Mouse (Mus musculus): ENCODE measurements around the gene Chrm4. TPM values are rescaled to one million over a fixed set of nuclear protein-coding genes. Genes with fewer than 3 reads are reported as not detected.

The Chrm4 gene
- total RNA-seq, 2 experiments from 2014 or later: 0.94 TPM; not detected in 1

GRCm38 (mm10) chr2:91921181-91921789, 5.8 kb upstream of the Chrm4 start:
- peak; percentile 41 for ATAC-seq (replicated peaks; ENCODE audit: low FRiP score, low TSS enrichment, poor library complexity, severe bottlenecking)

GRCm38 (mm10) chr2:91921790-91922570, 5.1 kb upstream of the Chrm4 start:
- no peak for ATAC-seq (replicated peaks; ENCODE audit: low FRiP score, low TSS enrichment, poor library complexity, severe bottlenecking)

DNA sequence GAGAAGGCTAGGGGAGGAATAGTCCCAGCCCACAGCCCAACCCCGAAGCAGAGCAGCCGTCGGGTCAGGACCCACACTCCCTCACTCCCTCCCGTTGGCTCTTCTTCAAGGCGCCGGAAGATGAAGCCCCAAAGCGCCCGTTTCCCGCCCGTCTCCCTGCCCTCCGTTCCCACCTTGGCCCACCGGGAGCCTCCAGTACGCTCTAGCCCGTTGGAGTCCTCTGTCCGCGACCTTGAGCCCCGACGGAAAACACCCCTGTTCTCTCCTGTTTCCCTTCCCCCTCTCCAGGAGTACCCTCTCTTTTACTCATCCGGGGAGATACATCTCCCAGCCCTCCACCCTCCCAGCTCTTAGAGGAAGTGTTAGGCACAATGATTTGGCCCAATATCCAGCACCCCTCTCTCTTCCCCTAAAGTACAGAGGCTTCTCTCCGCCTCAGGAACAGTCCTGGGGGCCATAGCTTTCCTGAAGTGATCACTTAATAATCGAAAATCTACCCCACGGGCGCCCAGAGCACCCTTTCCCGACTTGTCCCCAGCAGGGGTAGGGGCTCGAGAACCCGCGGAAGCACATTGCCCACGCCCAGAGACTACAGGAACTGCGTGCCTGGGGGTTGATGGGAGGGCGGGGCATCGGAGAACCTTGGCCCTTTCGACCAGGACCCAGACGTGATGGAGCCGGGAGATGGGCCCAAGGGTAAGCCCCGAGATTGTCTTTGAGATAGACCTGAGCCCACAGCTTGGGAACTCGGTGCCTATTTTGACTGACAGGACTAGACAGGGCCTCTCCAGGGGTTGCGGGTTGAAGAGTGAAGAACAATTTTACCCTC, 4.2 kb upstream of the Chrm4 start:
- ATAC-seq (replicated peaks; ENCODE audit: low FRiP score, low TSS enrichment, poor library complexity, severe bottlenecking): no peak

DNA sequence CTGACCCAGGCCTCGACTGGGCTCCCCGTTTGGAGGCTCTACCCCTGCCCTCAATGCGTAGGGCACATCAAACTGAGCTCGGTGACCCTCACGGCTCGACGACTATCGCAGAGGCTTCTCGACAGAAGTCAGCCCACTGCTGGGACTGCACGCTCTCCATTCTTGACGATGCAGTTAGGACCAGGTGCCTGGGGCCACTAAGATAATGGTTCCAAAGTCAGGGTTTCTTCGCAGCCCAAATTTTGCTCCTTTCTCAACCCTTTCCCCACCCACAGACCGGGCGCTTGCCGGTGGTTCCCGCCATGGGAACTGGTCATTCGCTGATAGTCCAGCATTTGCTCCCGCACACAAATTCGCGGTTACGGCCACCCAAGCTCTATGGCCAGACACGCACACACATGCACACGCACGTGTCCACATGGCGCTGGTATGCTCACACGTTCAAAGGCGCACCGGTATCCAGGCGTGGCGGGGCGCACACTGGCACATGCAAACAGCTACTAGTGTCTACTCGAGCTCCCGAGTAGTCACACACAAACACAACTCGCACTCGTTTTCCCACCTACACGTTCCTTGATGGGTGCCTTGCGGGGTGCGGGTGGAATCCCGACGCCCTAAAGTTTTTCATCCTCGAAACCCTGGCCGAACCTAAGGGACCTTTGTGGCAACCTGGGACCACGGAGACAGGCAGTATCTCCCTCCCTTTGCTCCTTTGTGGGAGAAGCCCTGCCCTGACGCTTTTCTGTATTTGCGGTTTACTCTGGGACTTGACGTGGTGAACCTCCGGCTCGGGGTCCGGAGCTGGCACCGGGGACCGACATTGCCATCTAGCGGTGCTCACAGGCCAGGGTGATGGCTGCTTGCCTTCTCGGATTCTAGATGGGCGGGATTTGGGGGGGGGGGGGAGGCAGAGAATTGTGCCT, 3.4 kb upstream of the Chrm4 start:
- ATAC-seq (replicated peaks; ENCODE audit: low FRiP score, low TSS enrichment, poor library complexity, severe bottlenecking): peak; percentile 41

DNA sequence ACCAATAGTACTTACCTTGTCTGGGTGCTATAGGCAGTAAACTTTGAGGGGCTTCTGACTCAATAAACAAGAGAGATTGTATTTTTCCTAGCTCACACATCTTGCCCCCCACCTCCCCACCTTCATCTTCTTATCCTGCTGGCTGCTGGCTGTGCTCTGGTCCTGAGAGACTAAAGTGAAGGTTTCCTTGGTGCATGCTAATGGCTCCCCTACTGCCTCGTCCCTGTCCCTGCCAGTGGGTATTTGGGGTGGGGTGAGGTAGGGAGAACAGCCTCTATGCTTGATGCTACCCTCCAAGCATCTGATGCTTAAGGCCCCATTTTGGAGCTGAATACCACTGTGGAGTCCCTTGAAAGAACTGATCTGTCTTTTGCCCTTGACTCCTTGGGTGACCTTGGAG, 2.3 kb upstream of the Chrm4 start:
- ATAC-seq (replicated peaks; ENCODE audit: low FRiP score, low TSS enrichment, poor library complexity, severe bottlenecking): no peak

- ATAC-seq (replicated peaks; ENCODE audit: low FRiP score, low TSS enrichment, poor library complexity, severe bottlenecking): no peak
Measured at GRCm38 (mm10) chr2:91925442-91925841, 1.6 kb upstream of the Chrm4 start.

DNA sequence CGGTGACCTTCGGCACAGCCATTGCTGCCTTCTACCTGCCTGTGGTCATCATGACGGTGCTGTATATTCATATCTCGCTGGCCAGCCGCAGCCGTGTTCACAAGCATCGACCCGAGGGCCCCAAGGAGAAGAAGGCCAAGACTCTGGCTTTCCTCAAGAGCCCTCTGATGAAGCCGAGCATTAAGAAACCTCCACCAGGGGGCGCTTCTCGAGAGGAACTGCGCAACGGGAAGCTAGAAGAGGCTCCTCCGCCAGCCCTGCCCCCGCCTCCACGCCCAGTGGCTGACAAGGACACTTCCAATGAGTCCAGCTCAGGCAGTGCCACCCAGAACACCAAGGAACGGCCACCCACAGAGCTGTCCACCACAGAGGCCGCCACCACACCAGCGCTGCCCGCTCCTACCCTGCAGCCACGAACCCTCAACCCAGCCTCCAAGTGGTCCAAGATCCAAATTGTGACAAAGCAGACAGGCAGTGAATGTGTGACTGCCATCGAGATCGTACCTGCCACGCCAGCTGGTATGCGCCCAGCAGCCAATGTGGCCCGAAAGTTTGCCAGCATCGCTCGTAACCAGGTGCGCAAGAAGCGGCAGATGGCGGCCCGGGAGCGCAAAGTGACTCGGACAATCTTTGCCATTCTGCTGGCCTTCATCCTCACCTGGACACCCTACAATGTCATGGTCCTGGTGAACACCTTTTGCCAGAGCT, 931 bp downstream of the Chrm4 start:
- ATAC-seq (replicated peaks; ENCODE audit: low FRiP score, low TSS enrichment, poor library complexity, severe bottlenecking): peak; percentile 20

- no peak for ATAC-seq (replicated peaks; ENCODE audit: low FRiP score, low TSS enrichment, poor library complexity, severe bottlenecking)
Measured at GRCm38 (mm10) chr2:91928534-91929350, 1.7 kb downstream of the Chrm4 start.

- ATAC-seq (replicated peaks; ENCODE audit: low FRiP score, low TSS enrichment, poor library complexity, severe bottlenecking): no peak
Measured at GRCm38 (mm10) chr2:91929455-91929854, 2.4 kb downstream of the Chrm4 start.

DNA sequence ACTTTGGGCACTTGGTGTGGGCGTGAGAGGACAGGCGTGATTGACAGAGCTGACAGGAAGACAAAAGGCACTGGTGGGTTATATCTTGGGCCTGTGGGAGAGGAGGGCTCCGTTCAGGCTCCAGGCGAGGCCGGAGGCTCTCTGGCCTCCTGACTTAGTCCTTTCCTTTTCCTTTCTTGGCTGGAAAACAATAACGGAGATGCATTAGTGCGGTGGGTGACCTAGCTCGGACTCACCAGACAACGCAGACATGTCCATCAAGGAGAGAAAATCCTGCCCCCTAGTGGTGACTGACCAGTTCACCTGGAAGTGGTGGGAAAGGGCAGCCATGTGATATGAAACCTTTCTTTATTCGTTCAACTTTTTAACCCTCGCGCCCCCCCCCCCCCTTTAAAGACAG, 2.9 kb downstream of the Chrm4 start:
- no peak for ATAC-seq (replicated peaks; ENCODE audit: low FRiP score, low TSS enrichment, poor library complexity, severe bottlenecking)

- ATAC-seq (replicated peaks; ENCODE audit: low FRiP score, low TSS enrichment, poor library complexity, severe bottlenecking): no peak
Measured at GRCm38 (mm10) chr2:91930761-91931291, 3.8 kb downstream of the Chrm4 start.

DNA sequence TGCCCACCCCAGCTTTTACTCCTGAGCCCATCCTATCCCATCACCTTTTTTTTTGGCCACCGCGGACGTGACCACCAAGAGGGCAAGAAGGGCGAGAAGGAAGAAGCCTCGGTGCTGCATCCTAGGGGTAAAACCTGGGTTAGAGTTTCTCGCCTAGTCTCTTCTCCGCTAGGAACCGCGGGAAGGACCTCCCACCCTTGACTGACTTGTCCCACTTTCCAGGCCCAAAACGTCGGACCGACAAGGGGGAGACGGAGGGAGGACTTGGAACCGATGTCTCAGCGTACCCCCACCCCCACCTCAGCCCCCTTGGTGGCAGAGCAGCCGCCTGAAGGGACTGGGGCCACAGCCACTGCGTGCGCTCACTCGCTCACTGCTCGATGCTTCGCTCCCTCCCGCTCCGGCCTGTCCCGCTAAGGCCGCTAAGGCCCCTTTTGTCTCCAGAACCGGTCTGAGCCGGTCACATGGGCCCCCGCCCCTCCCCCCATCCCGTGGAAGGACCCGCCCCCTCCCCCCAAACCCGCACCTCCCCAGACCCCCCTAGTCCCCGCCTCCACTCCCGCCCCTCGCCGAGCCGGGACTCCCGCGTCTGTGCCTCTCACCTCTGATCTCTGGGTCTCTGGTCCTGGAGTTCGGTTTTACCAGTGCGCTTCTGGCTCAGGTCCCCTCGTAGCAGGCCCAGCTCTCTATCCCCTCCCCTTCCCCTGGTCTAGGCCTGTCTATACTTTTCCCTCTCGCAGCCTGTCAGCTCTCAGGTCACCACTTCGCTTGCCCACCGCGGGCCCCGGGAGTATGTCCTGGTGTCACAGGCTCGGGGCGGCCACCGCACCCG, 4.5 kb downstream of the Chrm4 start:
- no peak for ATAC-seq (replicated peaks; ENCODE audit: low FRiP score, low TSS enrichment, poor library complexity, severe bottlenecking)

DNA sequence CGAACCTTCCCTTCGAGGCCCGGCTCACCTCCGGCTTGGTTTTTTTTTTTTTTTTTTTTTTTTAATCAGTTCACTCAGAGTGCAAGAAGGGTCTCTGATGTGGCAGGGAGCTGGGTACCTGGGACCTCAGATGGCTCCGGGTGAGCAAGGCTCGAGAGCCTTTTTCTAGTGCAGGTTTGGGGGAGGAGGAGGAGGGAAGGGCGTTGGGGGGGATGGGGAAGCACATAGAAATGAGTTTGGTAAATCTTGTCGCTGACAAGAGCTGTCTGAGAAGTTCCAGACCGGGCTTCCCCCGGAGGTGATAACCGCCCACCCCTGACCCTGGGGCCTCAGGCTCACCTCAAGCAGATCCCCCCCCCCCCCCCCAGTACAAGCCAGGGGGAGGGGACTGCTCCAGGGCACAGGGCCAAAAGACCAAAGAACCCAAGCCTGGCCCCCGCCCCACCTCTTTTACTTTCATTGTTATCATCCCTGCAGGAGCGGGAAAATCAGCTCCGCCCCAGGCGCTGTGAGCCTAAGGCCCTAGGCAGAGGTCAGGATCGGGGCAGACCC, 5.2 kb downstream of the Chrm4 start, which contains the start of gene Mdk:
Gene Mdk (minus strand): TSS at position 138 of the 552 bp plus-strand sequence.
- no peak for ATAC-seq (replicated peaks; ENCODE audit: low FRiP score, low TSS enrichment, poor library complexity, severe bottlenecking)

DNA sequence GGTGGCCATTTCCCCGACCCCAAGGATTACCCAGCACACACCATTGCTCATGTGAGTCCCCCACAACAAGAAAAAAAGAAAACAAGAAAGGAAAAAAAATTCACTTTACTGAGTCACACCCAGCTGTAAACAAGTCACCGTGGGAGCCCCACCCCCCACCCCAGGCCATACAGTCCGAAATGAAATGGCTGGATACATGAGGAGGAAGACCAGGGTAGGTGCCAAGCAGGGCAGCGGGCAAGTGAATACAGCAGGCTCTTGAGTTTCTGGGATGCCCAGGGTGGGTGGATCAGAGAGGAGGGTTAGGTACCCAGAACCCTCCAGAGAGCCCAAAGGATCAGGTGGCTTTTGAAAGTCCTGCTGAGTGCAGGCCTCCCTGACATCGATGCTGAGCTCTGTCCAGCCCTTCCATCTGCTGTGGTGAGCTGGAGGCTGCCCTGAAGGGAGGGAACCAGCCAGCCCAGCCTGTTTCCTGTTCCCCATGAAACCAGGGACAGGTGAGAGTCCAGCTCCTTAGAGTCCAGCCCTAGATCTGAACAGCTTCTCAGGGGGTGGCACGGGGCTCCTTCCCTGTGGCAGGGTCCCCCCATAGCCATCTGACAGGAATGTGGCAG, 5.8 kb downstream of the Chrm4 start:
- no peak for ATAC-seq (replicated peaks; ENCODE audit: low FRiP score, low TSS enrichment, poor library complexity, severe bottlenecking)

- no peak for ATAC-seq (replicated peaks; ENCODE audit: low FRiP score, low TSS enrichment, poor library complexity, severe bottlenecking)
Measured at GRCm38 (mm10) chr2:91933471-91933870, 6.4 kb downstream of the Chrm4 start.

- no peak for ATAC-seq (replicated peaks; ENCODE audit: low FRiP score, low TSS enrichment, poor library complexity, severe bottlenecking)
Measured at GRCm38 (mm10) chr2:91934016-91934415, 7.0 kb downstream of the Chrm4 start.

All from megakaryocyte-erythroid progenitor cell, adult 5-6 weeks (primary cell).